Mouse (Mus musculus) CH12.LX (cell line): ENCODE results near the gene Chrm4.

Experiments
- CTCF ChIP-seq, 2 experiments: IDR thresholded peaks in 1 of 2; conservative IDR thresholded peaks in 1 of 2; 2 replicates each; pipeline ENCODE4 v1.5.1; 2011 to 2012; ENCODE audit warnings: low read depth in 2 of 2, low read length in 2 of 2, improper control_type of control experiment in 1 of 2, inconsistent platforms in 1 of 2, mild to moderate bottlenecking in 1 of 2, moderate library complexity in 1 of 2
- EP300 ChIP-seq: IDR thresholded peaks from 2 replicates; pipeline ENCODE4 v1.6.1; 2011; ENCODE audit warnings: low read length, improper control_type of control experiment
- ETS1 ChIP-seq: conservative IDR thresholded peaks from 2 replicates; pipeline ENCODE4 v1.6.1; 2012; ENCODE audit warnings: low read depth, mild to moderate bottlenecking, inconsistent platforms, low read length, improper control_type of control experiment, moderate library complexity
- MAZ ChIP-seq: IDR thresholded peaks from 2 replicates; pipeline ENCODE4 v1.6.1; 2012; ENCODE audit warnings: low read depth, mild to moderate bottlenecking, inconsistent platforms, low read length, improper control_type of control experiment, moderate library complexity
- MEF2A ChIP-seq: IDR thresholded peaks from 2 replicates; pipeline ENCODE4 v1.6.1; 2014; ENCODE audit warnings: low read depth, mild to moderate bottlenecking, inconsistent platforms, low read length, improper control_type of control experiment, borderline replicate concordance
- MXI1 ChIP-seq: IDR thresholded peaks from 2 replicates; pipeline ENCODE4 v1.6.1; 2011; ENCODE audit warnings: mild to moderate bottlenecking, low read depth, low read length, improper control_type of control experiment
- NELFE ChIP-seq: IDR thresholded peaks from 2 replicates; pipeline ENCODE4 v1.6.1; 2011; ENCODE audit warnings: low read depth, low read length, improper control_type of control experiment
- NRF1 ChIP-seq: IDR thresholded peaks from 2 replicates; pipeline ENCODE4 v1.6.1; 2014; ENCODE audit warnings: low read depth, mild to moderate bottlenecking, inconsistent platforms, low read length, improper control_type of control experiment, moderate library complexity
- POLR2A ChIP-seq: IDR thresholded peaks from 2 replicates; pipeline ENCODE4 v1.6.1; 2011; ENCODE audit warnings: low read depth, mild to moderate bottlenecking, improper control_type of control experiment, low read length
- RCOR1 ChIP-seq: conservative IDR thresholded peaks from 2 replicates; pipeline ENCODE4 v1.6.1; 2012; ENCODE audit warnings: low read depth, mild to moderate bottlenecking, inconsistent platforms, low read length, improper control_type of control experiment
- TBP ChIP-seq: conservative IDR thresholded peaks from 2 replicates; pipeline ENCODE4 v1.6.1; 2011; ENCODE audit warnings: low read depth, low read length, improper control_type of control experiment
- USF1 ChIP-seq: IDR thresholded peaks from 2 replicates; pipeline ENCODE4 v1.6.1; 2014; ENCODE audit warnings: low read depth, mild to moderate bottlenecking, inconsistent platforms, low read length, improper control_type of control experiment
- ZC3H11A ChIP-seq: IDR thresholded peaks from 2 replicates; pipeline ENCODE4 v1.6.1; 2012; ENCODE audit warnings: low read depth, mild to moderate bottlenecking, inconsistent platforms, low read length, improper control_type of control experiment
- ZMIZ1 ChIP-seq: IDR thresholded peaks from 2 replicates; pipeline ENCODE4 v1.6.1; 2012; ENCODE audit warnings: low read depth, mild to moderate bottlenecking, inconsistent platforms, low read length, improper control_type of control experiment

DNA sequence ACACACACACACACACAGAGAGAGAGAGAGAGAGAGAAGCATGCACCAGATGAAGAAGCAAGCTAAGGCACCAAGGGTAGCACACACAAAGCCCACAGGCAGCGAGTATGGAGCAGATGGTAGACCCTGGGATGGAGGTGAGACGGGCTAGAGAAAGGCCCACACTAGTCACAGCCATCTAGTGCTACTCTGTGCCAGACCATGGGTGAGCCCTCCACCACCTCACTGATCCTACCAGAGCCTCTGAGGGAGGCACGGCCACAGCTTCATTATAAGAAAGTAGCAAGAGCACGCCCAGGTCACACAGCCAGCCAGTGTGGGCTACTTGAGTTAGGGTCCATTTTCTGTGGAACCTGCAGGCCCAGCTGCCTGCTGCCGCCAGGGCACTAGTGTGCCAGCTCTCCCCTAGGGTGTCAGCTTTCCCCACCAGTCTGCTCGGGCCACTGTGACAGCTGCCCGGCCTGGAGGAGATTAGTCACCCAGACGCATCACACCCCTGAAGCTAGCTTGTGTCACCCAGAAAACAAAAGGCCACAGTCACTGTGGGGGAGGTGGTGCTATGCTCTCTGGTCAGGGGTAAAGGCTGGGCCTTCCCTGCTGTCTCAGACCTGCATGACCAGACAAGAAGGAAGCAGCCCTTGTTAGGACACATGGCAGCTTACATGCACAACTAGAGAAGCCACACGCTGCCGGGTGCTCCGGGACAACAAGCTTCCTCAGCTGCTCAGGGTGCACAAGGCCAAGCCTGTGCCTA lies 20.5 kb downstream of the Chrm4 start:
- TF ChIP-seq ZMIZ1 = no peak
- no peak for TF ChIP-seq USF1
- TF ChIP-seq MEF2A = no peak
- no peak for TF ChIP-seq CTCF (conservative IDR thresholded peaks at IDR 0.05 in 1 of 2, IDR thresholded peaks at IDR 0.05 in 1 of 2; ENCODE audit: low read depth in 2 of 2, low read length in 2 of 2)
- TF ChIP-seq POLR2A = no peak
- TF ChIP-seq EP300 = no peak
- no peak for TF ChIP-seq MAZ
- TF ChIP-seq MXI1 = no peak; the same call in 1 of the 2 replicates
- TF ChIP-seq NELFE = no peak
- TF ChIP-seq NRF1 = no peak
- no peak for TF ChIP-seq TBP
- no peak for TF ChIP-seq ZC3H11A
- TF ChIP-seq ETS1 = no peak
- TF ChIP-seq RCOR1 = no peak
